Comparison of ENCODE assay signal across 10 mouse cellular contexts in the genomic region with DNA sequence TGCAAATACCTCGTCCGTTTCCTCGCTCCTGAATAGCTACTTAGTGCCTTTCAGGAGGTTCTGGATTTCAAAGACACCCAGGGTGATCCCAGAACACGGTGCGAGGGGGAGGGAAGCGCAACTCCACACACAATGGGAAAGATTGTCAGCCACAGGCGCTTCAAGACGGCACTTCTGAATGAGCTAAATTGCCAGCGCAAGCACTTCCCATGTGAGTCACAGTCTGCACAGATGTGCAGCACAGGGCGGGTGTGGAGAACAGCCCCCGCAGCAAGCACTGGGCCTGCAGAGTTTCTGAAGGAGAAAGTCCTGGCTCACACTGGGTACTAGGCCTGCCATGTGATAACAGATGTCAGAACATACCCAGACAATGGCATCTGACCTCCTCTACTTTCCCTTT.
DNase-seq lines count a peak whose midpoint lies in the region; ATAC-seq lines count a peak whose summit lies in the region.
"Had no signal": no experiment of that assay in that cellular context is flagged by ENCODE, and none has a peak within 500 bp of the region (broad histone marks: within the 10 kb centered on the region; RNA-seq: fewer than 3 reads in every experiment).

No protein-coding gene starts in this region.

- H3K9me3 ChIP-seq in kidney, embryonic 14.5 days (ENCODE audit: control insufficient read depth, low read length): no peaks in the 10 kb centered on the region
- H3K9me3 ChIP-seq: embryonic facial prominence, embryonic 15.5 days had no signal

- peaks cover 3% of the 10 kb centered on the region; the same call in 1 of the 2 replicates for H3K36me3 ChIP-seq in kidney, embryonic 14.5 days (ENCODE audit: control insufficient read depth, insufficient read depth, low read length)

- no peaks in the 10 kb centered on the region for H3K27me3 ChIP-seq in kidney, embryonic 14.5 days (ENCODE audit: control insufficient read depth, insufficient read depth, low read length)
- H3K27me3 ChIP-seq: embryonic facial prominence, embryonic 15.5 days had no signal

- ATAC-seq in kidney, embryonic 14.5 days (ENCODE audit: low FRiP score, low TSS enrichment): no peak
- no peak for ATAC-seq in monocyte, adult 5-6 weeks (replicated peaks; ENCODE audit: insufficient number of reproducible peaks, low FRiP score, low TSS enrichment, poor library complexity, severe bottlenecking)

- no peak overlapping the region for H3K27ac ChIP-seq in kidney, embryonic 14.5 days (ENCODE audit: low read depth, low read length)
- H3K27ac ChIP-seq: embryonic facial prominence, embryonic 15.5 days; macrophage had no signal

- H3K4me1 ChIP-seq in kidney, embryonic 14.5 days (ENCODE audit: control insufficient read depth, insufficient read depth, low read length): 0 out of 2 replicates have a peak, but pooled peaks cover 3% of the 10 kb centered on the region

- intact Hi-C loops in left cerebral cortex, postnatal 14 days (cut with DNase I): no loop called here

- H3K9ac ChIP-seq in kidney, embryonic 14.5 days (ENCODE audit: low read depth, low read length): no peak overlapping the region
- H3K9ac ChIP-seq: embryonic facial prominence, embryonic 15.5 days had no signal

- 85% methylated on average over 11 of the region's 11 CpGs for WGBS in kidney, embryonic 14.5 days

- DNase-seq in 3T3-L1 (ENCODE audit: low read depth, low spot score) (peak; percentile 87), MN1 (ENCODE audit: low spot score) (peak; percentile 33)
- peak; percentile 78 to 80 for DNase-seq in frontal cortex, postnatal 36 days (ENCODE audit: low spot score in 2 of 2)
- DNase-seq in left cerebral cortex, postnatal 14 days (ENCODE audit: low spot score in 2 of 2): peak; percentile 67 to 72
- no peak for DNase-seq in cerebellum, postnatal 14 days
- DNase-seq: kidney, postnatal 10 days had no signal

- H3K4me2 ChIP-seq in kidney, embryonic 14.5 days (replicated peaks; ENCODE audit: low read depth, low read length): no peak overlapping the region
- H3K4me2 ChIP-seq: embryonic facial prominence, embryonic 15.5 days had no signal

- no peak overlapping the region for H3K4me3 ChIP-seq in kidney, embryonic 14.5 days (ENCODE audit: low read length)
- H3K4me3 ChIP-seq: embryonic facial prominence, embryonic 15.5 days had no signal

Comparison
In these comparisons a context has a peak if more than half of its experiments do, and no peak if none do; other contexts are left out.
1. DNase-seq: peak in 3T3-L1 (single experiment), MN1 (single experiment), frontal cortex, postnatal 36 days (2 of 2) and left cerebral cortex, postnatal 14 days (2 of 2); none in cerebellum, postnatal 14 days (0 of 2).